Mouse (Mus musculus) forebrain, embryonic 15.5 days (tissue): ENCODE measurements around the gene Abi2. TPM values are rescaled to one million over a fixed set of nuclear protein-coding genes. Genes with fewer than 3 reads are reported as not detected.

Experiments
- ATAC-seq: fragments of 200-750 bp; cut with Nextera tagmentation; replicated peaks from 2 replicates; pipeline ENCODE4 v1.8.0; 2017; ENCODE audit warnings: mild to moderate bottlenecking, moderate TSS enrichment, moderate library complexity
- H3K27ac ChIP-seq: fragments of 300-500 bp; sonication (generic); replicated peaks from 2 replicates; pipeline ENCODE4 v1.5.1; 2015; ENCODE audit warnings: mild to moderate bottlenecking, inconsistent platforms
- H3K27me3 ChIP-seq: fragments of 300-500 bp; sonication (generic); 2 replicates; pipeline ENCODE4 v1.6.1; 2015; ENCODE audit warnings: inconsistent platforms
- H3K36me3 ChIP-seq: fragments of 300-500 bp; sonication (generic); 2 replicates; pipeline ENCODE4 v1.6.1; 2015; ENCODE audit warnings: mild to moderate bottlenecking, inconsistent platforms
- H3K4me1 ChIP-seq: fragments of 300-500 bp; sonication (generic); 2 replicates; pipeline ENCODE4 v1.6.1; 2015; ENCODE audit warnings: inconsistent platforms
- H3K4me2 ChIP-seq: fragments of 300-500 bp; sonication (generic); replicated peaks from 2 replicates; pipeline ENCODE4 v1.6.1; 2015; ENCODE audit warnings: mild to moderate bottlenecking, inconsistent platforms
- H3K4me3 ChIP-seq: fragments of 300-500 bp; sonication (generic); 2 replicates; pipeline ENCODE4 v1.5.1; 2015; ENCODE audit warnings: mild to moderate bottlenecking, inconsistent platforms
- H3K9ac ChIP-seq: fragments of 300-500 bp; sonication (generic); replicated peaks from 2 replicates; pipeline ENCODE4 v1.6.1; 2015; ENCODE audit warnings: mild to moderate bottlenecking, inconsistent platforms
- H3K9me3 ChIP-seq: fragments of 300-500 bp; sonication (generic); 2 replicates; pipeline ENCODE4 v1.6.1; 2016; ENCODE audit warnings: inconsistent platforms
- WGBS: fragments of 180-500 bp; shearing (Covaris S2); methylation state at CpG from one replicate; pipeline ENCODE4 v1.1.7; 2015; ENCODE audit warnings: mixed read lengths; 5-methylcytosine and 5-hydroxymethylcytosine counted together
- polyA plus RNA-seq: library from polyadenylated mRNA; unstranded; fragments of >200 nt; fragmentation: Nextera tagmentation; extraction: Ambion mirVana; gene quantifications from 2 replicates; pipeline ENCODE4 v1.2.1, GENCODE M21; 2015

The Abi2 gene
- 68.9 and 71.0 TPM in 2 replicates for polyA plus RNA-seq

DNA sequence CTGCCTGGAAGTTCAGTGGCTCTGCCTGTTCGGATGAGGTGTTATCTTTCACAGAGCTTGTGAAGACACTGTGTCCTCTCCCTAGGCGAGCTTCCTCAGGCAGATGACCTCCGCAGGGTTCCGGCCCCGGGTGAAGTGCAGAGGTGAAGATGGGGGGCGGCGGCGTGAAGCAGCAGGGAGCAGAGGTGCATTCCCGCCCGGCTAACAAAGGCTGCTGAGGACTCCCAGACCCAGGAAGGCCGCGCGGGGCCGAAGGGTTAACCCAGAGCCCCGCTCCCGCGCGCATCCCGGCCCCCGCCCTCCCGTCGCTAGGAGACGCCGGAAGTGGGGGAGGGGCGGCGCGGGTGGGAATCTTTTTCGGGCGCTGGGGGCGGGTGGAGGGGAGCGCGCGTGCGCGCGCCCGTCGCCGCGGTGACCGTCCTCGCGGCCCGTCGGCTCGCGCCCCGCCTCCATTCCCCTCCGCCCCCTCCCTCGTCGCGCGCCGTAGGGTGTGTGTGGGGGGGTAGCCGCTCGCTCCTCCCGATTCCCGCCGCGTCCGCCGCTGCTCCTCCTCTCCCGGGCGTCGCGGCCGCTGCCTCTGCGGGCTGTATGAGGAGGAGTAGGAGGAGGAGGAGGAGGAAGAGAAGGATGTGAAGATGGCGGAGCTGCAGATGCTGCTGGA lies at the start of gene Abi2:
Gene Abi2 (plus strand): TSS at position 452 of the 661 bp plus-strand sequence.
- ATAC-seq = peak; percentile 94
- peak within 1 kb of the TSS; percentile 60 for H3K4me2 ChIP-seq
- peaks cover 19% of the 10 kb centered on the region for H3K4me1 ChIP-seq
- peak within 1 kb of the TSS; percentile 77 for H3K4me3 ChIP-seq
- peak within 1 kb of the TSS; percentile 97 for H3K27ac ChIP-seq
- H3K36me3 ChIP-seq = no peaks in the 10 kb centered on the region
- H3K9me3 ChIP-seq = no peaks in the 10 kb centered on the region
- H3K27me3 ChIP-seq = no peaks in the 10 kb centered on the region
- peak within 1 kb of the TSS; percentile 87 for H3K9ac ChIP-seq
- under 1% methylated on average over 50 of the region's 69 CpGs for WGBS

DNA sequence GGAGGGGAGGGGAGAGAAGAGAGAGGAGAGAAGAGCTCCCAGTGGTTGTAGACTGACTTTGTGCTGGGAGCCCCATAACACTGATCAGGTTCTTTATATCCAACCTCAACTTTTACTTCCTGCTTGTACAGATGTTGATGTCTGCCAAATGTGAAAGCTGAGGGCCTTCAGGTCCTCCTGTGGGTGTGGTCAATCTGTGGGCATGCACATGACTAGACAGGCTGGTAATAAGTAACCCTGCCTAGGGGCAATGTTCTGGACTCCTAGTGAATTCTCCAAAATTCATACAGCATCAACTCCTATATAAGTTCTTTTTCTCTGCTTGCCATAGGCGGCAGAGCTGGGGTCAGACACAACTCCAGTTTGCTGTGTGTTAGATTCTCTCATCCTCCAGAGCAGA lies 47.8 kb upstream of the Abi2 start:
- WGBS = 100% methylated on average over 1 of the region's 1 CpGs
- no peak overlapping the region for H3K4me2 ChIP-seq
- no peak overlapping the region for H3K9ac ChIP-seq
- no peaks in the 10 kb centered on the region for H3K9me3 ChIP-seq
- no peaks in the 10 kb centered on the region; the same call in 1 of the 2 replicates for H3K4me1 ChIP-seq
- no peaks in the 10 kb centered on the region for H3K27me3 ChIP-seq
- 0 out of 2 replicates have a peak, but pooled peaks cover 5% of the 10 kb centered on the region for H3K36me3 ChIP-seq
- no peak overlapping the region for H3K4me3 ChIP-seq
- no peak overlapping the region for H3K27ac ChIP-seq
- no peak for ATAC-seq

DNA sequence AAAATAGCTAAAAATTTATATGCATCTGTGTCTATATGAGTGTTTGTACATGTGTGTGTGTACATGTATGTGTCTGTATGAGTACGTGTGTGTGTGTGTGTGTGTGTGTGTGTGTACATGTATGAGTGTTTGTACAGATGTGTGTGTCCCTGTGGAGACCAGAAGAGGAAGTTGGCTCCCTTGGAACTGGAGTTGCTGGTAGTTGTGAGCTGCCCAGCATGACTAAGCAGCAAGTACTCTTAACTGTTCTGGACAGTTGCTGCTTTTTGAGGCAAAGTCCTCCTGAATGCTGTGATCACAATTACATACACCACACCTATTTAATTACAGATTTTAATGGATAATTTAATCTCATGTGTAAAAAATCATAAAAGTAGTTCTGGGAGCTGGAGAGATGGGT lies 32.9 kb upstream of the Abi2 start:
- H3K36me3 ChIP-seq = peaks cover 8% of the 10 kb centered on the region; the same call in 1 of the 2 replicates
- H3K27ac ChIP-seq = no peak overlapping the region
- H3K27me3 ChIP-seq = no peaks in the 10 kb centered on the region
- 97% methylated on average over 1 of the region's 1 CpGs for WGBS
- H3K9ac ChIP-seq = no peak overlapping the region
- ATAC-seq = no peak
- no peaks in the 10 kb centered on the region for H3K9me3 ChIP-seq
- H3K4me2 ChIP-seq = no peak overlapping the region
- H3K4me1 ChIP-seq = no peaks in the 10 kb centered on the region
- no peak overlapping the region for H3K4me3 ChIP-seq

DNA sequence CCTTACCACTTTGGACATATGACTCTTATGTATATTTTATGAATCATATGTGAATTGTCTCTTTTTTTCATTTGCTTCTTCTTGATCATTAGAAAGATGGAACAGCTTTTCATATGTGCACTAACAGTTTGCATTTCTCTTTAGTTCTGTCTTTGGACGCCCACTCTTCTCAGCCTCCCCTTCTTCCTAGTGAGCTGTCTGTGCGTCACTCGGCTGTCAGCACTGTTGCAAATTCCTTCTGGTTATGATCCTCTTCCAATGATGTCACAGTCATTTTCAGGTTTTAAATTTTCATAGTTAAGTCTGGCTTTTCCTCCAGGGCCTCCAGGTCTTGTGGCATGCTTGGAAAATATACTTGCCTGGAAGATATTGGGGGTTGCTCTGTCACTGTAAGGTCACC lies 27.5 kb upstream of the Abi2 start:
- H3K4me1 ChIP-seq = no peaks in the 10 kb centered on the region
- no peak overlapping the region for H3K9ac ChIP-seq
- H3K9me3 ChIP-seq = no peaks in the 10 kb centered on the region
- H3K27me3 ChIP-seq = no peaks in the 10 kb centered on the region
- no peaks in the 10 kb centered on the region for H3K36me3 ChIP-seq
- ATAC-seq = no peak
- no peak overlapping the region for H3K27ac ChIP-seq
- 91% methylated on average over 3 of the region's 3 CpGs for WGBS
- H3K4me3 ChIP-seq = no peak overlapping the region
- H3K4me2 ChIP-seq = no peak overlapping the region

- H3K9ac ChIP-seq = no peak overlapping the region
- 100% methylated on average over 1 of the region's 1 CpGs for WGBS
- H3K4me3 ChIP-seq = no peak overlapping the region
- H3K4me1 ChIP-seq = peaks cover 3% of the 10 kb centered on the region; the same call in 1 of the 2 replicates
- H3K36me3 ChIP-seq = no peaks in the 10 kb centered on the region
- no peaks in the 10 kb centered on the region for H3K9me3 ChIP-seq
- no peak overlapping the region for H3K27ac ChIP-seq
- H3K4me2 ChIP-seq = no peak overlapping the region
- no peak for ATAC-seq
- H3K27me3 ChIP-seq = no peaks in the 10 kb centered on the region
These were observed 4.6 kb upstream of the Abi2 start for GRCm38 (mm10) chr1:60404848-60405247.

GRCm38 (mm10) chr1:60408501-60409167 lies 785 bp upstream of the Abi2 start:
- Histone ChIP-seq H3K36me3 (no peaks in the 10 kb centered on the region), H3K4me1 (peaks cover 19% of the 10 kb centered on the region), H3K9ac (peak overlapping the region; percentile 87), H3K4me3 (peak overlapping the region; percentile 77), H3K27ac (peak overlapping the region; percentile 97), H3K27me3 (no peaks in the 10 kb centered on the region), H3K4me2 (peak overlapping the region; percentile 60), H3K9me3 (no peaks in the 10 kb centered on the region)
- peak; percentile 50 for ATAC-seq
- WGBS = 21% methylated on average over 13 of the region's 13 CpGs

- WGBS = under 1% methylated on average over 54 of the region's 54 CpGs
- H3K36me3 ChIP-seq = no peaks in the 10 kb centered on the region
- H3K4me3 ChIP-seq = peak overlapping the region; percentile 77
- ATAC-seq = peak; percentile 84
- H3K27ac ChIP-seq = peak overlapping the region; percentile 97
- peak overlapping the region; percentile 87 for H3K9ac ChIP-seq
- H3K4me2 ChIP-seq = peak overlapping the region; percentile 60
- H3K4me1 ChIP-seq = peaks cover 19% of the 10 kb centered on the region
- H3K27me3 ChIP-seq = no peaks in the 10 kb centered on the region
- no peaks in the 10 kb centered on the region for H3K9me3 ChIP-seq
These were observed 754 bp downstream of the Abi2 start for GRCm38 (mm10) chr1:60409928-60410817.

- no peaks in the 10 kb centered on the region for H3K27me3 ChIP-seq
- H3K4me2 ChIP-seq = no peak overlapping the region
- 63% methylated on average over 3 of the region's 3 CpGs for WGBS
- no peak for ATAC-seq
- no peak overlapping the region for H3K27ac ChIP-seq
- H3K4me3 ChIP-seq = no peak overlapping the region
- H3K36me3 ChIP-seq = no peaks in the 10 kb centered on the region
- no peak overlapping the region for H3K9ac ChIP-seq
- peaks cover 9% of the 10 kb centered on the region for H3K4me1 ChIP-seq
- H3K9me3 ChIP-seq = no peaks in the 10 kb centered on the region
These were observed 7.3 kb downstream of the Abi2 start for GRCm38 (mm10) chr1:60416724-60417123.

DNA sequence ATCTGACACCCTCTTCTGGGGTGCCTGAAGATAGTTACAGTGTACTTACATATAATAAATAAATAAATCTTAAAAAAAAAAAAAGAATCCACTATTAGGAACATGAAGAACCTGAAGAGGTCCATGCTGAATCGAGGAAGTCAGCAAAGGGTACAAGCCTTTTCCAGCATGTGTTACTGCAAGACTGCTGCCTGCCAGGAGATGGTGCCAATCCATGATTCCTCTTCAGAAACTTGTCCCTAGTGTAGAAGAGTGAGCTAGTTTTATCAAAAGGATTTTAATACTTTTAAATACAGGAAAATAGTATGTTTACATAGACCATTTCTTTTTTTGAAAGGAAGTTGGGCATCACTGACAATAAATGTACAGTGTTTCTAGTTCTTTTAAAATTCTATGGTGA lies 14.5 kb downstream of the Abi2 start:
- Histone ChIP-seq H3K27ac (no peak overlapping the region), H3K9me3 (no peaks in the 10 kb centered on the region), H3K36me3 (no peaks in the 10 kb centered on the region), H3K4me1 (no peaks in the 10 kb centered on the region), H3K9ac (no peak overlapping the region), H3K27me3 (no peaks in the 10 kb centered on the region), H3K4me3 (no peak overlapping the region), H3K4me2 (no peak overlapping the region)
- 96% methylated on average over 1 of the region's 1 CpGs for whole genome bisulfite sequencing
- ATAC-seq = no peak

DNA sequence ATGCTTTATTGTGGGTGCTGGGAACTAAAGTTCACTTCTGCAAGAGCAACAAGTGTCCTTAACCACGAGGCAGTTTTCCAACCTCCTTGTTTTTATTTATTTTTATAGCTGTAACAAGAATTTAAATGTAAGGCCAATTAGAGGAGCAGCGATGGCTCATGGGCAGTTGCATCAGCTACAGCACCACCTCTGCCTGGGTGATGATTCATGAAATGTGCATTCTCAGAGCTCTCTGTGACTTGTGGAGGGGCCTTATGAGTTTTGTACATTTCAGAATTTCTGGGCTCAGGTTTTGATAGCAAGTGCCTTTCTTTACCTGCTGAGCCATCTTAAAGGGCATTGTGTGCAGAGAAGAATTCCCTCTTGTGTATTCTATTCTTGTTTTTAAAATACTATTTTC lies 18.9 kb downstream of the Abi2 start:
- no peak overlapping the region for H3K27ac ChIP-seq
- 96% methylated on average over 2 of the region's 2 CpGs for WGBS
- H3K9me3 ChIP-seq = no peaks in the 10 kb centered on the region
- no peaks in the 10 kb centered on the region for H3K36me3 ChIP-seq
- ATAC-seq = no peak
- H3K27me3 ChIP-seq = no peaks in the 10 kb centered on the region
- no peak overlapping the region for H3K4me3 ChIP-seq
- H3K4me2 ChIP-seq = no peak overlapping the region
- no peaks in the 10 kb centered on the region for H3K4me1 ChIP-seq
- no peak overlapping the region for H3K9ac ChIP-seq

- H3K4me2 ChIP-seq = no peak overlapping the region
- WGBS = 68% methylated on average over 2 of the region's 2 CpGs
- no peaks in the 10 kb centered on the region for H3K4me1 ChIP-seq
- H3K36me3 ChIP-seq = no peaks in the 10 kb centered on the region
- H3K27me3 ChIP-seq = no peaks in the 10 kb centered on the region
- no peaks in the 10 kb centered on the region for H3K9me3 ChIP-seq
- no peak overlapping the region for H3K4me3 ChIP-seq
- no peak overlapping the region for H3K27ac ChIP-seq
- ATAC-seq = no peak
- no peak overlapping the region for H3K9ac ChIP-seq
These were observed 19.5 kb downstream of the Abi2 start for GRCm38 (mm10) chr1:60428932-60429331.

DNA sequence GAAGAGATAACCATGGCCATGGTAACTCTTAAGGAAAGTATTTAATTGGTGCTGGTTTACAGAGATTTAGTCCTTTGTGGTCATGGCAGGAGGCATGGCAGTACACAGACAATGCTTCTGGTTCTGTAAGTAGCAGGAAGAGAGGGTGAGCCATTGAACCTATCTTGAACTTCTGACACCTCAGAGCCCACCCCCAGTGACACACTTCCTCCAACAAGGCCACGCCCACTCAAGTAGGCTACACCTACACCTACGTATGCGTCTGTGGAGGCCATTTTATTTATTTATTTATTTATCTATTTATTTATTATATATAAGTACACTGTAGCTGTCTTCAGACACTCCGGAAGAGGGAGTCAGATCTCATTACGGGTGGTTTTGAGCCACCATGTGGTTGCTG lies 22.1 kb downstream of the Abi2 start:
- H3K27me3 ChIP-seq = no peaks in the 10 kb centered on the region
- no peak for ATAC-seq
- no peak overlapping the region for H3K9ac ChIP-seq
- no peaks in the 10 kb centered on the region for H3K4me1 ChIP-seq
- no peaks in the 10 kb centered on the region for H3K36me3 ChIP-seq
- H3K9me3 ChIP-seq = no peaks in the 10 kb centered on the region
- H3K4me2 ChIP-seq = no peak overlapping the region
- no peak overlapping the region for H3K27ac ChIP-seq
- no peak overlapping the region for H3K4me3 ChIP-seq
- WGBS = 96% methylated on average over 5 of the region's 5 CpGs
